Mouse (Mus musculus): Measurements from ENCODE around the gene Gm20604.

The Gm20604 gene

GRCm38 (mm10) chr12:102758403-102758756, at the start of gene Gm20604:
Gene Gm20604, minus strand, starts transcription at chr12:102758672.
- no peak for DNase-seq (ENCODE audit: low spot score)

- DNase-seq (ENCODE audit: low spot score) = no peak
Observed at GRCm38 (mm10) chr12:102799528-102799927, 41.1 kb upstream of the Gm20604 start.

- DNase-seq (ENCODE audit: low spot score) = no peak
Observed at GRCm38 (mm10) chr12:102787927-102788326, 29.5 kb upstream of the Gm20604 start.

- no peak for DNase-seq (ENCODE audit: low spot score)
Observed at GRCm38 (mm10) chr12:102785593-102785985, 27.1 kb upstream of the Gm20604 start.

- DNase-seq (ENCODE audit: low spot score) = no peak
Observed at GRCm38 (mm10) chr12:102784899-102785592, 26.6 kb upstream of the Gm20604 start.

GRCm38 (mm10) chr12:102782841-102783240, 24.4 kb upstream of the Gm20604 start:
- DNase-seq (ENCODE audit: low spot score) = no peak

GRCm38 (mm10) chr12:102779452-102779851, 21.0 kb upstream of the Gm20604 start:
- no peak for DNase-seq (ENCODE audit: low spot score)

GRCm38 (mm10) chr12:102778151-102778550, 19.7 kb upstream of the Gm20604 start:
- DNase-seq (ENCODE audit: low spot score) = no peak

- no peak for DNase-seq (ENCODE audit: low spot score)
Observed at GRCm38 (mm10) chr12:102776035-102776434, 17.6 kb upstream of the Gm20604 start.

GRCm38 (mm10) chr12:102772676-102773075, 14.2 kb upstream of the Gm20604 start:
- no peak for DNase-seq (ENCODE audit: low spot score)

- no peak for DNase-seq (ENCODE audit: low spot score)
Observed at GRCm38 (mm10) chr12:102771601-102772000, 13.1 kb upstream of the Gm20604 start.

GRCm38 (mm10) chr12:102769000-102769399, 10.5 kb upstream of the Gm20604 start:
- DNase-seq (ENCODE audit: low spot score) = no peak

GRCm38 (mm10) chr12:102763696-102764095, 5.2 kb upstream of the Gm20604 start:
- DNase-seq (ENCODE audit: low spot score) = no peak

GRCm38 (mm10) chr12:102761668-102762067, 3.2 kb upstream of the Gm20604 start:
- no peak for DNase-seq (ENCODE audit: low spot score)

- no peak for DNase-seq (ENCODE audit: low spot score)
Observed at GRCm38 (mm10) chr12:102758936-102759335, 464 bp upstream of the Gm20604 start.

- DNase-seq (ENCODE audit: low spot score) = peak; percentile 93
Observed at GRCm38 (mm10) chr12:102757689-102758402, 626 bp downstream of the Gm20604 start, which contains the start of the genes Gm28051, Gon7 and Ubr7. Gene Gm28051, minus strand, starts transcription at chr12:102757765. Gene Gon7, minus strand, starts transcription at chr12:102757803. Gene Ubr7, plus strand, starts transcription at chr12:102757967.

- no peak for DNase-seq (ENCODE audit: low spot score)
Observed at GRCm38 (mm10) chr12:102757055-102757688, 1.3 kb downstream of the Gm20604 start.

GRCm38 (mm10) chr12:102756304-102756703, 2.2 kb downstream of the Gm20604 start:
- peak; percentile 55 for DNase-seq (ENCODE audit: low spot score)

GRCm38 (mm10) chr12:102748256-102748655, 10.2 kb downstream of the Gm20604 start:
- no peak for DNase-seq (ENCODE audit: low spot score)

GRCm38 (mm10) chr12:102744839-102745238, 13.6 kb downstream of the Gm20604 start:
- DNase-seq (ENCODE audit: low spot score) = no peak

GRCm38 (mm10) chr12:102743589-102744574, 14.6 kb downstream of the Gm20604 start, which contains the start of the genes Moap1 and Tmem251:
Gene Moap1, minus strand, starts transcription at chr12:102743661.
Gene Tmem251, plus strand, starts transcription at chr12:102743762.
- DNase-seq (ENCODE audit: low spot score) = peak; percentile 84
